Mouse (Mus musculus): Measurements from ENCODE around the gene Slc25a22.
A peak's percentile ranks its signal among the peaks of the same experiment; 100 is the strongest.
"Not testable (repeated sequence)": the region's sequence is repeated elsewhere in the genome, so short reads cannot be mapped to it uniquely, and the experiment has no call there.

Gene Slc25a22

DNA sequence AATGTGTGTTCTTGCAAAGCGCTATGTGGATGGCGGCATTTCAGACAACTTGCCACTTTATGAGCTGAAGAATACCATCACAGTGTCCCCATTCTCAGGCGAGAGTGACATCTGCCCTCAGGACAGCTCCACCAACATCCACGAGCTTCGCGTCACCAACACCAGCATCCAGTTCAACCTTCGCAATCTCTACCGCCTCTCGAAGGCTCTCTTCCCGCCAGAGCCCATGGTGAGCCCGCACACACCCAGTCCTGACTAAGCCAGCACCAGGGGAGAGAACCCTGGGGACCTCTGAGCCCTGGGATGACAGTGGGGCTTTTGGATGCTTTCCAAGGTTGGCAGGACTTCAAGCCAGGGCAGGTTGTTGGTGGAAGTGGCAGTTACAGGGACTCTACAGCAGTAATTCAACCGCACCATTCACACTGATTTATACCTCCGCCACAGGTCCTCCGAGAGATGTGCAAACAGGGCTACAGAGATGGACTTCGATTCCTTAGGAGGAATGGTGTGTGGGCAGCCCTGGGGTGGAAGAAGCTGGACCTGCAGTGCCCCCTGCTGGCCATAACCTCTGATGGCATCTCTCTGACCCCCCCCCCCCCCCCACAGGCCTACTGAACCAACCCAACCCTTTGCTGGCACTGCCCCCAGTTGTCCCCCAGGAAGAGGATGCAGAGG lies 20.4 kb upstream of the Slc25a22 start:
- no peak for DNase-seq (ENCODE audit: low spot score)

DNA sequence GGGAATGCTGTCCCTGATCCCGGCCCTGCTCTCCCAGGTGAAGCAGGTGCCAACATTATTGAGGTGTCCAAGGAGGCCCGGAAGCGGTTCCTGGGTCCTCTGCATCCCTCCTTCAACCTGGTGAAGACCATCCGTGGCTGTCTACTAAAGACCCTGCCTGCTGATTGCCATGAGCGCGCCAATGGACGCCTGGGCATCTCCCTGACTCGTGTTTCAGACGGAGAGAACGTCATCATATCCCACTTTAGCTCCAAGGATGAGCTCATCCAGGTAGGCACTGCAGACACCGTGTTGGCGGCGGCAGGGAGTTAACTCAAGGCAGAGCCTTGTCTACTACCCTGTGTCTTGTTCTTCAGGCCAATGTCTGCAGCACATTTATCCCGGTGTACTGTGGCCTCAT lies 19.5 kb upstream of the Slc25a22 start:
- DNase-seq (ENCODE audit: low spot score) = no peak

DNA sequence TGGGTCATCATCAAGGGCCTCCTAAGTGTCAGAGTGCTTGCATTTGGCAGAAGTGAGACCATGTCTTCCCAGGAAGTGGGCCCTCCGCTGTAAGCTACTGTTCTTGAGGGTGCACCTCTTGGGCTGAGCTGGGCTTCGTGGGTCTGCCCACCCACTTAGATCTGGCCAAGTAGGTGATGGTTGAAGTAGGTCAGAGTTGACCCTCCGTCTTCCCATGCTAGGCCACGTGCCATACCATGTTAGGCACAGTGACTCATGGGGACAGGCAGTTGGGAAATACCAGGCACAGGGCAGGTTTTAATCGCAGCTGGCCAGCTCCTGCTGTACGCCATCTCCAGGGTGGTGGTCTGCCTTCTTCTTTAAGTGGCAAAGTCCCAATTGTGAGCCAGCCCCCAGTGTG lies 19.0 kb upstream of the Slc25a22 start:
- no peak for DNase-seq (ENCODE audit: low spot score)

- peak; percentile 72 for DNase-seq (ENCODE audit: low spot score)
Observed at GRCm38 (mm10) chr7:141455610-141456314, 18.1 kb upstream of the Slc25a22 start.

DNA sequence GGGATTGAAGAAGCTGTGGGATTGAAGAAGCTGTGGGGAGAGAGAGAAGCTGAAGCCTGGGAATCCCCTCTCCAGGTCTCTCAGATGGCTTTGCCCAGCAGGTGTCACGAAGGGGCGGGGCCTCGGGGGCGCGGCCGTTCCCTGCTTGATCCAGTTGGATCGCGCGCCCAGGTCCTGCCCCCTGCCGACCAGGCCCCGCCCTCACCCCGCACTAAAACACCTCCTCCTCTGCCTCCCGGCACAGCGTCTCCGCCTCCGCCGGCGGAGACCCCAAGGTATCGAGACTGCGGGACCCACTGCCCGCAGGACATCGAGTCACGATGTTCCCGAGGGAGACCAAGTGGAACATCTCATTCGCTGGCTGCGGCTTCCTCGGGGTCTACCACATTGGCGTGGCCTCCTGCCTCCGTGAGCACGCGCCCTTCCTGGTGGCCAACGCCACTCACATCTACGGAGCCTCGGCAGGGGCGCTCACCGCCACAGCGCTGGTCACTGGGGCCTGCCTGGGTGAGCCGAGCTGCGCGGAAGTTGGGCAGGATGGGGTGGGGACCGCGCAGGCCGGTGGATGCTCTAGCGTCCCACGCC lies 17.4 kb upstream of the Slc25a22 start, which contains the start of gene Pnpla2:
TSS of gene Pnpla2 (plus strand) at position 232 of the 585 bp plus-strand sequence.
- DNase-seq (ENCODE audit: low spot score) = peak; percentile 94

DNA sequence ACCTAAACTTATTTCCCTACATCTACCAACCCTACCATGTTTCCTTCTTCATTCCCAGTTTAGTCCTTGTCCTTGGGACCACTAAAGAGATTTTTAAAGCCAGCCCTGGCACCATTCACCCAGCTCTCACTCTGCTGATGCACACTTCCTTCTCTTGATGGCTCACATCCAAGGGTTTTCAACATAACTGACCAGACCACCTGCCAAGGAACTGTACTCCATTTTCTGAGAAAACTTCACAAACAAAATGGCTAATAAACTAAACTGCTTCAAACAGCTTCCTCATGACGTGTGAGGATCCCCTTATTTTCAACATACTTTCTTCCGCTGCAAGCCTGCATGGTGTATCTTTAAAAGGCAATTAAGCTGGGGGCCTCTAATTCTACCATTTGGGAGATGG lies 15.9 kb upstream of the Slc25a22 start:
- no peak for DNase-seq (ENCODE audit: low spot score)

DNA sequence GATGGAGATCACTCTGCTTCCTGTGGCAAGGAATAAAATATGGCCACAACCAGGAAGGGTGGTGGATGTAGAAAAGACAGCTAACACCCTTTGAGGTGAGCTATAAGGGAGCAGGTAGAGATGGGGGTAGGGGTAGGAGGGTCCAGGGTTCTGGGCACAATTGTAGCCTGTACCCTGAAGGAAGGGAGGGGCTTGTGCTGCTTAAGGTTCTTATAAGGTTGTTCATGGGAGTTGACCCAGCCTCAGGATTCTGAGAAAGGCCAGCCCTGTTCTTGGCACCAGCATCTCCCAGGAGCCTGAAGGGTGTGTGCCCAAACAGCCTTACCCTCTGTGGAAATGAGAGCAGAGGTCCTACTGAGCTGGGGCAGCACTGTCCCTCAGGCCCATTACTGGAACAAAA lies 14.2 kb upstream of the Slc25a22 start:
- DNase-seq (ENCODE audit: low spot score) = no peak

- DNase-seq (ENCODE audit: low spot score) = peak; percentile 98
Observed at GRCm38 (mm10) chr7:141447110-141447991, 9.7 kb upstream of the Slc25a22 start, which contains the start of gene Rplp2. Gene Rplp2, plus strand, starts transcription at chr7:141447370.

GRCm38 (mm10) chr7:141446374-141446773 lies 8.7 kb upstream of the Slc25a22 start:
- not testable (repeated sequence) for DNase-seq (ENCODE audit: low spot score)

DNA sequence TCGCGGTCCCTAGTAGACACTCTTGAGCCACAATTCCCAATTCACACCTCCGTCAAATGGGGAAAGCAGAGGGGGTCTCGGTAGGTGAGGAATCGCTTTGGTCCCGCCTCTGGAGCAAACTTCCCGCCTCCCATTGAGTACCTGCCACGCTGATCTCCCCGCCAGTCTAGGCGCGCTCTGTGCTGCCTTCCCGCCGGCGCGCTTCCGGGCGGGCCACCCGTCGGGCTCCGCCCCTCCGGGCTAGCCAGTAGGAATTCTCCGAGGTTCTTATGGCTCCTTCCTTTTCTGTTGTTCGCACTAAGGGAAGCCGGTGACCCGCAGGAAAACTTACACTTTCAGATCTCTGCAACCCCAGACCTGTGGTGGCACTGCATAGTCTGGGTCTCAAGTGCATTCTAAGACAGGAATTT lies 6.1 kb upstream of the Slc25a22 start, which contains the start of gene Pidd1:
TSS of gene Pidd1 (minus strand) at position 198 of the 410 bp plus-strand sequence.
- peak; percentile 80 for DNase-seq (ENCODE audit: low spot score)

- no peak for DNase-seq (ENCODE audit: low spot score)
Observed at GRCm38 (mm10) chr7:141443081-141443821, 5.6 kb upstream of the Slc25a22 start.

DNA sequence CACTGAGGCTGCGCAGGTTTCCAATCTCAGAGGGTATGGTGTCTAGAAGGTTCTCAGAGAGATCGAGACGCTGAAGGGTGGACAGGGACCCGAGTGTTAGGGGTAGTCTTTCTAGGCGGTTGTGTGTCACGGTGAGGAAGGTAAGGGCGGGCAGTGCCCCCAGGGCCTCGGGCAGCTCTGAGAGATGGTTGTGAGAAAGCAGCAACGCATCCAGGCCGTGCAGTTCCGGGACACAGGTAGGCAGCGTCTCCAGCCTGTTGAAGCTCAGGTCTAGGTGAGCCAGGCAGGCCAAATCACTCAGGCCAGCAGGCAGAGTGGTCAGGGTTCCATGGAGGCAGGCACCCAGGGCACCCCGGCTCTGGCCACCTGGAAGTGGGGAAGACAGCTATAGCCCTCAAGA lies 4.5 kb upstream of the Slc25a22 start:
- DNase-seq (ENCODE audit: low spot score) = no peak

GRCm38 (mm10) chr7:141441460-141441859 lies 3.8 kb upstream of the Slc25a22 start:
- no peak for DNase-seq (ENCODE audit: low spot score)

DNA sequence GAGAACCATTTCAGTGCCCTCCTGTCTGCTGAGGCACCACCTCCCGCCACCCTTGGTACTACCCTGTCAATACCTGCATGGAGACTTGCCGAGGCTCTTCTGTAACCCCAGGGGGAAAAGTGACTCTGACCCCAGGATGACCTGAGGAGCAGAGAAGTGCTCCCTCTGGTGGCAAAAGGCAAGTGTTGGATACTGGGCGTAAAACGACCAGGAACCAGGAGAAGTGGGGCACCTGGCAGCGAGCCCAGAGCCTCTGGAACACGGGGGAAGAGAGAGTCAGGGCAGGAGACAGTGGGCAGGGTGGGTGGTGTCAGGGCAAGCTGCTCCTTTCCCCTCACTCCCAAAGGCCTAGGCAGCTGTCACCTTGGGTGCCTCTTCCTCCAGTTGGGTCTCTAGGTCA lies 2.9 kb upstream of the Slc25a22 start:
- no peak for DNase-seq (ENCODE audit: low spot score)

DNA sequence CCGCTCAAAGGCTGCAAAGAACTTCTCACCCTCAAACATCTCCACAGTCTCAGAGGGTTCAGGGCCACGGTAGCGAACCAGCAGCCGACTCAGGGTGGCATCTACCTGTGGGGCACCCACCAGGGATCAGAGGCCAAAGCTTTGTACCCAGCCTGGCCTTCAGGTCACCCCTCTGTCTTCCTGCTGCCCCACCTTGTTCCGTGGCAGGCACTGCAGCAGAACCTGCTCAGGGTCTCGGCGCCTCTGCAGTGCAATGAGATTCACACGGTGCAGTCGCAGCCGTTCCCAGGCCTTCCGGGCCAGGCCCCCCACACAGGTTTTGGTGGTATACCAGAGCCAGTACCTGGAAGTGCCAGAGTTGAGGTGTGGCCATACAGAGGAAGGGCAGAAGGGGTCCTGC lies 2.1 kb upstream of the Slc25a22 start:
- DNase-seq (ENCODE audit: low spot score) = no peak

DNA sequence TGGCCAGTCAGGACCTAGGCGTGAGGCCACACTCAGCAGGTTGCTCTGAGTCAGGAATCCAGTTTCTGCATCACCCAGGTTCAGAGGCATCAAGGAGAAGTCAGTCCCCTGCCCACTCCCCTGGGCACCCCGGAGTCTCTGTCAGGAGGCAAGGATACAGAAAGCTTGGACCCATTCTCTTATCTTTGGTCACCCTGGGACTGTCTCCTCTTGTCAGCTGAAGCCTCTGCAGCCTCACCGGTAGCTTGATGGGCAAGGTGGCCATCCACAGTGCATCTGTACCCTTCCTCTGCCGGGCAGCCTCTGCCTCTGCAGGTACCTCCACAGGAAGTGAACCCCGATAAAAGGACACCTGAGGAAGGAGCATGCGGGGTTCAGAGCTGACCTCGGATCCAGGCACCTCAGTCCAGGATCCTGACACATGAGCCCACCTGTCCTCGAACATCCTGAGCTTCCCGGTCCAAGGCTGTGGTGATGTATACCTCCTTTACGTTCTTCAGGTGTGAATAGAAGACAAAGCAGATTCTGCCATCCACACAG lies 1.5 kb upstream of the Slc25a22 start:
- DNase-seq (ENCODE audit: low spot score) = no peak

- no peak for DNase-seq (ENCODE audit: low spot score)
Observed at GRCm38 (mm10) chr7:141438201-141438968, 693 bp upstream of the Slc25a22 start.

- no peak for DNase-seq (ENCODE audit: low spot score)
Observed at GRCm38 (mm10) chr7:141436523-141436892, 1.2 kb downstream of the Slc25a22 start.

DNA sequence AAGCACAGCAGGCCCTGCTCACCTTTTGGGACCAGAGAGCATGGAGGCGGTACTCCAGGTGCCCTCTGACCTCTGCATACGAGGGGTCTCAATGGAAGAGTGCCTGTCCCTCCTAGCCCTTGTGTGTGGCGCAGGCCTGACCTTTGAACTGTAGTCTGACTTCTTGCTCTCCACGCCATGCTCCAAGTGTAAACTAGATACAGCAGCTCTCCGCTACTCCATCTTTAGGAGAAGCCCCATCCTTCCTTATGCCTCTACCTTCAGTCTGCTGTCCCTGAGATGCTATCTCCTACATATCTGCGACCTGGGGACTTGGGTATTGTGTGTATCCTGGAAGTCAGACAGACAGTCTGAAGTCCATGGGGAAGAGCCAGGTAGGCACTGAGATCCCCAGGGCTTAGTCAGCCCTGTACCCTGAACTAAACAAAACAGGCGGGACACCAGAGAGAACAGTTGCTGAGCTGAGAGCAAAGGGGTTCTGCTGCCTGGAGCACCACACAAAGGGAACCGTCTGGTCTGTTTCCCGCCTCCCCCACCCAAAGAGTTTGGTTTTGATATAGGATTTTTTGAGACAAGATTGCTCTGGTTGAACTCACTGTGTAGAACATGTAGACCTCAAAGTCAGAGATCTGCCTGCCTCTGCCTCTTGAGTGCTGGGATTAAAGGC lies 1.7 kb downstream of the Slc25a22 start:
- DNase-seq (ENCODE audit: low spot score) = peak; percentile 72
